Mouse (Mus musculus): ENCODE results near the gene Acox2.
A peak's percentile ranks its signal among the peaks of the same experiment; 100 is the strongest.

Acox2 gene

GRCm38 (mm10) chr14:8212996-8213395 lies 46.2 kb downstream of the Acox2 start:
- DNase-seq, result no peak

GRCm38 (mm10) chr14:8209896-8210295 lies 49.3 kb downstream of the Acox2 start:
- DNase-seq, result no peak

- DNase-seq, result peak; percentile 68
Measured at GRCm38 (mm10) chr14:8208876-8209275, 50.3 kb downstream of the Acox2 start.

DNA sequence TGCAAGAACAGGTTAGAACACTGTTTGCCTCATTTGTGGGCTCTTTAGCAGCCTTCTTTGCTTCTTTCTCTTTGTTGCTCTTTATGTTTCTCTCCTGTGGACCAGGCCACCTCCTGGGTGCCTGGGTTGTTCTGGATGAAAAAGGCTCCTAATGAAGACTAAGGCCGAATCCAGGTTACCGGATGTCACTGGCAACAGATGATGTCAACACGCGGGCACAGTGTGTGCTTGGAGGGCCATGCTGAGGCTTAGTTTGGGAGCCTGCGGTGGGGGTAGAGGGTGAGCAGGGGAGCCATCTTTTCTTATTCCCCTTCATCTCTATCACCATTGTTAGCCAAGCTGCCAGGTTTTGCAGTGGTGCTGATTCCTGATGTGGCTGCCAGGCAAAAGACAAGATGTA lies 51.6 kb downstream of the Acox2 start:
- no peak for DNase-seq

DNA sequence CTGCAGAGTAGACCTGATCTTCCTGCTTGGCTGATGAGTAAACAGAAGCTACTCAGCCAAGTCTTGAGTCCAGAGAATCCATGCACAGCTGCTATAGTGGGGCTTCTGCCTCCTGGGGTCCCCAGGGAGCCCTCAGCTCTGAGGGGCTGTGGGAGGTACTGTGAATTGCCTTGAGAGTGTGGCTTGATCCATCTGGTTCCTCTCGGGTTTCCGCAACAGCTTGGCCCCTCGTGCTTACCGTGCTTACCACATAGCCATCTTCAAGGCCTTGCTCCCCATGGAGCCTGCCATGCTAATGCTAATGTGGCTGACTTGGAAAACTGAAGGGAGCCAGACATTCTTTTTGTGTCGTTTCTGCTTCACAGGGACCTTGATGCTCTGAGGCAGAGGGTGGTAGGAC lies 52.0 kb downstream of the Acox2 start:
- DNase-seq, result no peak

DNA sequence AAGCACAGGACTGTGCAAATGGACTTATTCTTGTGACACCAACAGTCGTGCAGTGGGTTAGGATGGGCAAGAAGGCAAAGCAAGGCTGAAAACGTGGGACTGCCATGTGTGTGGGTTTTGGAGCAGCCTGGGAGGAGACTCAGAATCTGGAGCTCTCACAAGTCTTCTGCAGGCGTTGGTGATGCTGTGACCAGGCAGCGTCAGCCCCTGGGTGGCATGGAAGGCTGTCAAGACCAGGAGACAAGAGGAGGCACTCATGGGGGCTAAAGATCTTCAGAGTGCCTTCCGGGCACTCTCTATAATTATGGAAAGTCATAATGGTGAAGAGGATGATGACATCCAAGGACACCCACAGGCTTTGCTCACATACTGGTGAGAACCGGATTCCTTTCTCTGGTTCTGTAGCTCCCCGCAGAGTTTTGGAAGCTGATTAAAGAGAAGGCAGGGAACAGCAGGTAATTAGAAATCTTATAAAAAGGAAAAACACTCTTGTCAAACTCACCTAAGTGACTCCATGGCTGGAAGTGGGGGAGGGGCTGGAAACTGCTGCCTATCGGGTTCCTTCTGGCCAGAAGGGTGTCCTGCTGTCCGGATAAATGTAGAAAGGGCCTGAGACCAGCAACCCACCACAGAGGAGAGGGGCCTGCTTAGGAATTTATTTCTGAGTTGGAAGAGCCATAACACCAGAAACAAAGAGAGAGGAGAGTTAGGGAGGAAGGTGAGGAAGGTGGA lies 52.8 kb downstream of the Acox2 start:
- DNase-seq, result no peak

DNA sequence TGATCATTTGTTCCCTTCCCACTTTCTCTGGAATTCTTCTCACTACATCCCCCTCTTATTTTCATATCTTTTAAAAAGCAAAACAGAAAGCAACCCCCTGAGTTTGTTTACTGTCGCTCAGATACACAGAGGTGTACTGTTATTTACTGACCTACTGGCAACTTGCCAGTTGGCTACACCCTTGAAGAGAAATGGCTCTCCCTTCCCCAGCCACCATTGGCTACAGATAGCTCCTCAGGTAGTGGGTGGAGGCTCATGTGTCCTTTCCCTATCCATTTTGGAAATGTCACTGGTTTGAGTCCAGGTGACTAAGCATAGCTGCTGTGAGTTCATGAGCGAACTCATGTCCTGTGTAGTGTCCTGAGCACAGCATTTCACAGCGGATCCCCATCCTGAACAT lies 57.4 kb downstream of the Acox2 start:
- DNase-seq, result no peak

GRCm38 (mm10) chr14:8200769-8201168 lies 58.4 kb downstream of the Acox2 start:
- no peak for DNase-seq

GRCm38 (mm10) chr14:8192727-8193126 lies 66.4 kb downstream of the Acox2 start:
- DNase-seq, result no peak

DNA sequence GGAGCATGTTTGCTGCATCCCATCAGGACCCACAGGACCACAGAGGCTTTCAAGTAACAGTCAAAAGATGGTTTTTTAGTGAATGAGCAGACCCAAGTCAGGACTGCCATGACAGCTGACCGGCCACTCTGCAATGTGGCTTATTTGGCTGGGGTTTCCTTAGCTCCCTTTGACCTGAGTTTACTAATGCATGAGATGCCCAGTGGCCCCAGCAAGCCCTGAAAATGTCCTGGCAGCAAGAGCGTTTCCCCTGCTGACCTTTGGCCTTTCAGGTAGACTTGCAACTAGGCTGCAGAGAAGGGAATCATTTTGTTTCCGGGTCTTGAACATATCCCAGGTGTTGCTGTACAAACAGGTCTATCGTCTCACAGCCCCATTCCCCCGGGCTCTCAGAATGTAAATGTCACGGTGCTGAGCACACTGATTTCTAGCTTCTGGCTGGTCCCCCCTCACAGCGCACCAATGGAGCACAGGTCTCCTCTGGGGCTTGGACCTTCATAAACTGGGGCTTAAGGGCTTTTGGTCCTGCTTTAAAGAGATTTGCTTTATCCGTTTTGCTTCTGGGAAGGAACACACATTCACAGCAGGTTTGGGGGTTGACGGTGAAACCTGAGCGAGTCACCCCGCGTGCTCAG lies 67.7 kb downstream of the Acox2 start:
- no peak for DNase-seq

DNA sequence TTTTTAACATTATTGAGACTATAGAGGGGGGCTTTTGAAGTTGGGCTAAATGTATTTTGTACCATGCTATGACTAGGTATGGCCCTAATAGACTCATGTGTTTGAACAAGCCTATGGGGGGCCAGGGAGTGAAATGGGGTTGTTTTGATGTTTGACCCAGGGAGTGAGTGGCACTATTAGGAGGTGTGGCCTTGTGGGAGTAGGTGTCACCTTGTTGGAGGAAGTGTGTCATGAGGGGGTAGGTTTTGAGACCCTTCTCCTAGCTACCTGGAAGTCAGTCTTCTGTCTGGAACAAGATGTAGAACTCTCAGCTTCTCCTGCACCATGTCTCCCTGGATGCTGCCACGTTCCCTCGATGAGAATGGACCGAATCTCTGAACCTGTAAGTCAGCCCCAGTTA lies 68.6 kb downstream of the Acox2 start:
- DNase-seq, result no peak

DNA sequence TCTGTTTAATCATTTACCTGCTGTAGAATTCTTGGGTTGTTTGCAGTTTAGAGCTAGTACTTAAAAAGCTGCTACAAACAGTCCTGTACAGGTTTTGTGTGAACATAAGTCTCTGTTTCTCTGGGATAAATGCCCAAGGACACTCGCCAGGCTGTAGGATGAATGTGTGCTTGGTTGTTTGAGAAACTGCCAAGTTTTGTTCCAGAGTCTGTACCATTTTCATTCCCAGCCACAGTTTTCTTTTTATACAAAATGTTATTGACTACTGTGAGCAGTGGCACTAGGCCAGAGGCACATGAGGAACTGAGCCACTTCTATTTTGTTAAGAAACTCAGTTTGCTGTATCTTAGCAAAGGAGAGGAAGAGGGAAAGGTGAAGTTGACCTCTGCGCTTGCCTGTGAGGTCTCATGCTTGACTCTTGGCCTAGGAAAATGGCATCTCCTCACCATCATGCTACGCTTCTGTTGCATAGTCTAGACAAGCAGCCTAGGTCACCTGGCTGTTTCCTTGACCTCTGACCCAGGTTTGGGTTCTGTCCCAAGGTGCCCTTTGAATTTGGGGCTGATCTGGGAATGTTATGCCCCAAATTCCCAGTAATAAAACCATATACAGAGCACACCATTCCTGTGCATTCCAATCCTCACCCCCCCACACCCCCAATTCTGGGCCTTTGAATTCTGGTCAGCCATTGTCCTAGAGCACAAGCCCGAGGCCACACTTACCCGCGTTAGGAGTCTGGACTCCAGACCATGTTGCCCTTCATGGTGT lies 72.7 kb downstream of the Acox2 start:
- DNase-seq, result peak; percentile 59

GRCm38 (mm10) chr14:8183330-8183729 lies 75.8 kb downstream of the Acox2 start:
- no peak for DNase-seq

DNA sequence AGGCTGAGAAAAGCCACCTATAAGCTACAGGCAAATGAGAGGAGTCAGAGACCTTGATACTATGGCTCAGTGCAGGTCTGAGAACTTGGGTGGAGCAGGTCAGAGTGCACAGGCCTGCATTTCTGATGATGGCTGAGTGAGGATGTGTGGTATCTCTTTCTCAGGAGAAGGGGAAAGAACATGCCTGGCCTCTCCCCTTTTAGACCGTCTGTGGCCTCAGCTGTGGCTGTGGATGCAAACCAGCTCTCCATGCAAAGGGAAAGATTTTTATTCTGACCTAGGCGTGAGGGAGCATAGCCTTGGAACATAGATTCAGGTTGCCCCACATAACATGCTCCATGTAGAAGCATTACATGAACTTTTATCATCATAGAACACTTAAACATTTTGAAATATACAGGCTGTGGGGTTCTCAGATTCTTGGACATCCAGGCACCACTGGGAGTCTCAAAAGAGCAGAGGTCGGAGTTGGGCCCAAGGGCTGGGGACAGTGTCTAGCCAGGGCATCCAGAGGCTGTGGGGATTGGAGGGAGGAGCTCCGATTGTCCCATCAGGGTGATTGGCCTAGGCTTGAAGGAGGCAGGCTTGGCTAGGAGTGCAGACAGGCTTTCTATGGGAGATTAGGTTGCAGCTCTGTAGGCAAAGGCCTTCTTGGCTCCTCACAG lies 78.7 kb downstream of the Acox2 start:
- no peak for DNase-seq

DNA sequence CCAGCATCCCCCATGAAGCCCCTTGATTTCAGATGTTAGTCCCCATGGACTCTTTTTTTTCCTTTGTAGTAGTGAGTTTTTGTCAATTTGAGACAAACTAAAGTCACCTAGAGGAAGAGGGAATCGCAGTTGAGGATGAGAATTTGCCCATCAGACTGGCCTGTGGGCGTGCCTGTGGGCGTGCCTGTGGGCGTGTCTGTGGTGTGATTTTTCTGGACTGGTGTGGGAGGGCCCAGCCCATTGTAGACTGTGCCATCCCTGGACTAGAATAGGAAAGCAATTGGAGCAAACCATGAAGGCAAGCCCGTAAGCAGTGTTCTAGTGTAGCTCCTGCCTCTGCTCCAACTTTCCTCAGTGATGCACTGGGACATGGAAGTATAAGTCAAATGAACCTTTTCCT lies 82.9 kb downstream of the Acox2 start:
- DNase-seq, result no peak

Data from right cerebral cortex, postnatal 14 days (tissue).